Mouse (Mus musculus): Measurements from ENCODE around the gene Myo1a.

DNA sequence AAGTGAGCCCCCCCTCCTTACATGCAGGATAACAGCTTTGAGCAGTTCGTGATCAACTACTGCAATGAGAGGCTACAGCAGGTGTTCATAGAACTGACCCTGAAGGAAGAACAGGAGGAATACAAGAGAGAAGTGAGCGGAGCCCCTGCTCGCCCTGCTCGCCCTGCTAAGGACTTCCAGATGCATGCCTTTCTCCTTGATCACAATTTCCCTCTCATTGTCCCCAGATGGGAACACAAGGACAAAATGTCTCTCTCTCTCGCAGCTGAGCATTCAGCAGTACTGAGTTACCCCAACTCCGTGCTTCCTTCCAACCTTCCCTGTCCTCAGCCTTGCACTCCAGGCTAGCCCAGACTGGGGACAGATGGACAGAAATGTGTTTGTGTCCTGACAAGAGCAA is 7.8 kb downstream of the Myo1a start:
- TF ChIP-seq EP300 (IDR thresholded peaks at IDR 0.05) (no peak), CTCF (IDR thresholded peaks at IDR 0.05) (no peak)
